Mouse (Mus musculus): ENCODE data around the gene Dnaaf2. TPM values are rescaled to one million over a fixed set of nuclear protein-coding genes. Genes with fewer than 3 reads are reported as not detected.
A peak's percentile ranks its signal among the peaks of the same experiment; 100 is the strongest.

The Dnaaf2 gene
- polyA plus RNA-seq, 1 experiment = 22.3 TPM

DNA sequence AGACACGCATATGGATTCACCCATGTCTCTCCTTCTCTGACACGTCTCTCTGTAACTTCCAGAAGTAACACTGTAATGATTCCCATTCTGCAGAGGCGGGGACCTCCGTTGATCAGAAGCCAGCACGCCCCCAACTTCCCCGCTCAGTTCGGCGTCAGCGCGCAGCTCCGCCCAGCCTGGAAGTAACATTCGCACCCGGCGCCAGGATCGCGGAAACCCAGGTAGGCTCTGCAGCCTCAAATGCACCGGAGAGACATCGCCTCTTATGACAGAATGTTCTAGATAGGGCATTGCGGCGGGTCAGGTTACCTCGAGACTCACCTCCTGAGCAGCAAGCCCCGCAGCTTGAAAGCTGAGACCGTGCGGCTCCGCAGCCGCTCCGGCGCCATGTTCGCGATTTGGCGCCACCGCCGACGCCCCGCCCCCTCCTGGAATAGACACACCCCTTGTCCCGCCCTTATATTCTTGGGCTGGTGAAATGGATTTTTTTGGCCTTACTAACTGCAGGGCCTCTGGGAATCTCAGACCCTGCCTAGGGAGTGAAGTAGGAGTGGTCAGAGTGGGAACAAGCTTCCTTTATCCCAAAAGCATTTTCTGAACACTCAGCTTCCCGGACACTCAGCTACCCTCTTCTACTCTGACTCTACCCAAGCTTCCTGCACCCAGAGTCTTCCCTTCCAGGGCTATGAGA, 29.7 kb upstream of the Dnaaf2 start, which contains the start of gene Pole2:
Gene Pole2 (minus strand): TSS at position 420 of the 691 bp plus-strand sequence.
- Histone ChIP-seq H3K36me3 (ENCODE audit: control insufficient read depth, insufficient read depth, low read length) (no peaks in the 10 kb centered on the region), H3K27me3 (ENCODE audit: control insufficient read depth, insufficient read depth, low read length) (no peaks in the 10 kb centered on the region), H3K4me1 (ENCODE audit: control insufficient read depth, insufficient read depth, low read length) (no peaks in the 10 kb centered on the region), H3K4me3 (ENCODE audit: control insufficient read depth, low read depth, low read length) (peak within 1 kb of the TSS; percentile 93), H3K27ac (ENCODE audit: control insufficient read depth, insufficient read depth, low read depth, low read length) (no peak within 1 kb of the TSS; the same call in 1 of the 2 replicates)
- TF ChIP-seq CTCF (IDR thresholded peaks at IDR 0.05; ENCODE audit: control insufficient read depth, insufficient read depth, insufficient replicate concordance, low read depth, low read length) = no peak
- TF ChIP-seq POLR2A (IDR thresholded peaks at IDR 0.05; ENCODE audit: control insufficient read depth, low read depth, low read length) = 0 out of 2 replicates have a peak, but pooled peaks have one; percentile 19

DNA sequence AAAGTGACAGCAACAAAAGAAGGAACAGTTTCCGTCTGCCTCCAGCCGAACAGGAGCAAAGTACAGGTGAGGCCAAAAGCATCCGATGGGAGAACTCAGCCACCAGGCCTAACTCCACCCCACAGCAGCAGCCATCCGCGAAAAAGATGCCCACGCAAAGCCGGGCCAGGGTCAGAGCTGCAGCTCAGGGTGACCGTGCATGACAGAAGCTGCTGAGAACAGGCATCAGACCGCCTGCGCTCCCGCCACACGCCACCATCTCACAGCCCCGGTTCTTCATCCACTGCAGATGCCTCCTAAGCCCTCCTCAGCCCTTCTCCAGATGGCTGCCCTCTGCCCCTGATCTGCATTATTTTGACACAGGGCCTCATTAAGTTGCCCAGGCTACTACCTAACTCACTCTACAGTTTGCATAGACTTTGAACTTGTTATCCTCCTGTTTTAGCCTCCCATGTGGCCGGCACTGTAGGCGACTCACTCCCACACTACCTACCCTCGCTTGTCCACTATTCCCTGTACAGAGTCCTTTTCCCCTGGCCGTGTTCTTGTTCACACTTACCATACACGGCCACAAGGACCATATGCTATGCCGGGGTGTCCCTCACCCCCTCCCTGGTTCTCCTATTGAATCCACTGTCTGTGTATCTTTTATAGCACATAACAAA, 22.5 kb upstream of the Dnaaf2 start:
- H3K4me1 ChIP-seq (ENCODE audit: control insufficient read depth, insufficient read depth, low read length) = no peaks in the 10 kb centered on the region

DNA sequence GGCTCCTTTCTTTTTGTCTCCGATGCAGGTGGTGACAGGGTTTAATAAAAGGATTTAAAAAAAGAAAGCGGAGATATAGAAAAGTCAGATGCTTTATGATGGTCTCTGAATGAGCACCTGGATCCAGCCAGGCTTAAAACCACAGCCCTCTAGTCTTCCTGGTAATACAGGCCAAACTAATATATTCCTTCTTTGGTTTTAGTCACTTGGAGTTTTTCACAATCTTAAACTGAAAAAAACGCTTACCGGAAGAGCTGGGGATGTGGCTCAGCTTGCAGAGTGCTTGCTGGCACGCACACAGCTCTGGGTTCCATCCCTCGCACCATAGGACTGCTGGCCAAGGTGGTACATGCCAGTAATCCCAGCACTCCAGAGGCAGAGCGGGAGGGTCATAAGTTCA, 18.4 kb upstream of the Dnaaf2 start:
- Histone ChIP-seq H3K4me3 (ENCODE audit: control insufficient read depth, low read depth, low read length) (no peak overlapping the region), H3K27me3 (ENCODE audit: control insufficient read depth, insufficient read depth, low read length) (no peaks in the 10 kb centered on the region), H3K4me1 (ENCODE audit: control insufficient read depth, insufficient read depth, low read length) (no peaks in the 10 kb centered on the region), H3K27ac (ENCODE audit: control insufficient read depth, insufficient read depth, low read depth, low read length) (no peak overlapping the region), H3K36me3 (ENCODE audit: control insufficient read depth, insufficient read depth, low read length) (no peaks in the 10 kb centered on the region)
- no peak for TF ChIP-seq POLR2A (IDR thresholded peaks at IDR 0.05; ENCODE audit: control insufficient read depth, low read depth, low read length)
- no peak for TF ChIP-seq CTCF (IDR thresholded peaks at IDR 0.05; ENCODE audit: control insufficient read depth, insufficient read depth, insufficient replicate concordance, low read depth, low read length)

More for the DNA sequence above, 22.5 kb upstream of the Dnaaf2 start:
- H3K36me3 ChIP-seq (ENCODE audit: control insufficient read depth, insufficient read depth, low read length) = no peaks in the 10 kb centered on the region
- H3K27me3 ChIP-seq (ENCODE audit: control insufficient read depth, insufficient read depth, low read length) = no peaks in the 10 kb centered on the region
- no peak overlapping the region for H3K27ac ChIP-seq (ENCODE audit: control insufficient read depth, insufficient read depth, low read depth, low read length)
- H3K4me3 ChIP-seq (ENCODE audit: control insufficient read depth, low read depth, low read length) = no peak overlapping the region
- TF ChIP-seq CTCF (IDR thresholded peaks at IDR 0.05; ENCODE audit: control insufficient read depth, insufficient read depth, insufficient replicate concordance, low read depth, low read length) (no peak), POLR2A (IDR thresholded peaks at IDR 0.05; ENCODE audit: control insufficient read depth, low read depth, low read length) (no peak)

DNA sequence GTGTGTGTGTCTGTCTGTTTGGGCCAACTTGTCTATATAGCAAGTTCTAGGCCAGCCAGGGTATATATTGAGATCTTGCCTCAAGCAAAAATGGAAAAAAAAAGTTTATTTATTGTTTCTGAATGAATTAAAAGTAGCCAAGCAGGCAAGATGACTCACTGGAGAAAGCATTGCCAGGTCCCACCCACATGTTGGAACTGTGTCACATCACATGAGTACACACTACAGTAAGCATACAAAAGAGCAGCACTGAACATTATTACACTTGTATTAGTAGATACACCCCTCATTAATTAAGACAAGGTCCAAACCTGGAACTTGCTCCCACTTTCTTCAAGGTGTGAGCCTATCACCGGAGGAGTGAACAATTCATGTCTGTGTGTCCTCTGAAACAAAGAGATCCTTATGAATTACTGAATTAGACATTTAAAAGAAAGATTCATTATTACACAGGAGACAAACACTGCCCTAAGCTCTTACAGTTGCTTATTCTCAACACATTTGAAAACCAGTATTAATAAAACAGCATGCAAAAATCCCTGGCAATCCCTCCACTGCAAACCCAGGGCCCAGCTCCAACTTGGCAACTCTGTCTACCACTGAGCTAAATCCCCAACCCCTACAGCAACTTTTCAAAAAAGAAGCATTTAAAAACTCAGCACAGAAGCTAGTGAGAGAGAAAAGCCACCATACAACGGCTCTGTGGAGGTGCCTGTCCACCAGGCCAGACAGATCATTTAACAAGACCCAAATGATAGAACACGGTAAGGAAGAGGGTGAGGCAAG, 17.0 kb upstream of the Dnaaf2 start:
- TF ChIP-seq CTCF (IDR thresholded peaks at IDR 0.05; ENCODE audit: control insufficient read depth, insufficient read depth, insufficient replicate concordance, low read depth, low read length) = no peak
- TF ChIP-seq POLR2A (IDR thresholded peaks at IDR 0.05; ENCODE audit: control insufficient read depth, low read depth, low read length) = no peak
- no peaks in the 10 kb centered on the region for H3K27me3 ChIP-seq (ENCODE audit: control insufficient read depth, insufficient read depth, low read length)
- H3K4me1 ChIP-seq (ENCODE audit: control insufficient read depth, insufficient read depth, low read length) = no peaks in the 10 kb centered on the region
- H3K36me3 ChIP-seq (ENCODE audit: control insufficient read depth, insufficient read depth, low read length) = no peaks in the 10 kb centered on the region
- H3K27ac ChIP-seq (ENCODE audit: control insufficient read depth, insufficient read depth, low read depth, low read length) = no peak overlapping the region
- H3K4me3 ChIP-seq (ENCODE audit: control insufficient read depth, low read depth, low read length) = no peak overlapping the region

DNA sequence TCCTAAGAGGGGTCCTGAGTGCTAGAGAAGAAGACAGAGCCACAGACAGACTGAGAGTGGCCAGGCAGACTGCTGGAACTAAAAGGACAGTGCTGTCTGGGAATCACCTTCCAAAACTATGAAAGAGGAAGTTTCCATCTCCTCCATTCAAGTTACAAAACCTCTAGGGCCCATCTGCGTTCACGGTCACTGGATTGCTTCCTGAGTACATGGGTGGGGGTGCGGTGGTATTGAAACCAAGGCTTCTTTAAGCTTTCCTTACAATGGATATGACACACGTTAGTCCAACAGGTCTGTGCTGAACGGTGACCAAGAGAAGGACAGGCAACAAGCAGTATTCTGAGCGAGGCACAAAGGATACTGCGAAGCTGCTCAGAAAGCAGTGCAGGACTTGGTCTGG, 16.2 kb upstream of the Dnaaf2 start:
- Histone ChIP-seq H3K4me3 (ENCODE audit: control insufficient read depth, low read depth, low read length) (no peak overlapping the region), H3K4me1 (ENCODE audit: control insufficient read depth, insufficient read depth, low read length) (no peaks in the 10 kb centered on the region), H3K27me3 (ENCODE audit: control insufficient read depth, insufficient read depth, low read length) (no peaks in the 10 kb centered on the region), H3K36me3 (ENCODE audit: control insufficient read depth, insufficient read depth, low read length) (no peaks in the 10 kb centered on the region), H3K27ac (ENCODE audit: control insufficient read depth, insufficient read depth, low read depth, low read length) (no peak overlapping the region)
- no peak for TF ChIP-seq CTCF (IDR thresholded peaks at IDR 0.05; ENCODE audit: control insufficient read depth, insufficient read depth, insufficient replicate concordance, low read depth, low read length)
- no peak for TF ChIP-seq POLR2A (IDR thresholded peaks at IDR 0.05; ENCODE audit: control insufficient read depth, low read depth, low read length)

DNA sequence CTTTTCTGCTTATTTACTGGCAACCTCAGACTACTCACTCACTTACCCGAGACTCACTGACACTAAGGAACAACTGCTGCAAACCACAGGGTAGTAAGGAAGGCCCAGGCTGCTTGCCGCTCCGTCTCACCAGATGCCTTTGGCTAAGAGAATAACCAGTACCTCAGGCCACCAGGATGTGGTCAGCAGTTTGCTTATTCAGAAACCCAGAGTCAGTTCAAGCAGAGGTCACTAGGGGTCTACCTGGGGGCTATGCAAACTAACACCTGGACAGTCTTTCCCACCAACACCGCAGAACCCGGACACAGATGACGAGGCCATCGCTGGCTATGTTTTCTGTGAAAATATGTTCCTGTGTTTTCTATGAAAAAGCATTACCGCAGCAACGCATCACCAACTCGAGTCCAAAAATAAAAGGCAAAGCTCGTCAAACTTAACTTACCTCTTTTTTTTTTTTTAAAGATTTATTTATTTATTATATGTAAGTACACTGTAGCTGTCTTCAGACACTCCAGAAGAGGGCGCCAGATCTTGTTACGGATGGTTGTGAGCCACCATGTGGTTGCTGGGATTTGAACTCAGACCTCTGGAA, 15.1 kb upstream of the Dnaaf2 start:
- no peak overlapping the region for H3K4me3 ChIP-seq (ENCODE audit: control insufficient read depth, low read depth, low read length)
- no peaks in the 10 kb centered on the region for H3K27me3 ChIP-seq (ENCODE audit: control insufficient read depth, insufficient read depth, low read length)
- H3K27ac ChIP-seq (ENCODE audit: control insufficient read depth, insufficient read depth, low read depth, low read length) = no peak overlapping the region
- H3K4me1 ChIP-seq (ENCODE audit: control insufficient read depth, insufficient read depth, low read length) = no peaks in the 10 kb centered on the region
- TF ChIP-seq POLR2A (IDR thresholded peaks at IDR 0.05; ENCODE audit: control insufficient read depth, low read depth, low read length) = no peak
- TF ChIP-seq CTCF (IDR thresholded peaks at IDR 0.05; ENCODE audit: control insufficient read depth, insufficient read depth, insufficient replicate concordance, low read depth, low read length) = no peak
- H3K36me3 ChIP-seq (ENCODE audit: control insufficient read depth, insufficient read depth, low read length) = no peaks in the 10 kb centered on the region

Measured in testis, adult 2 months (tissue).